Mouse (Mus musculus) cortical plate, adult 2 months (tissue): ENCODE results near the gene Sycp2. TPM values are rescaled to one million over a fixed set of nuclear protein-coding genes. Genes with fewer than 3 reads are reported as not detected.
A peak's percentile ranks its signal among the peaks of the same experiment; 100 is the strongest.

ENCODE experiments used
- H3K27ac ChIP-seq: fragments of 200-500 bp; 2 replicates; pipeline ENCODE4 v1.5.1; 2012; ENCODE audit warnings: low read length, control low read depth, inconsistent platforms; ENCODE audit not compliant: insufficient read depth
- H3K4me1 ChIP-seq: fragments of 200-500 bp; 2 replicates; pipeline ENCODE4 v1.6.1; 2011; ENCODE audit warnings: low read length; ENCODE audit not compliant: control insufficient read depth, insufficient read depth
- H3K4me3 ChIP-seq: fragments of 200-500 bp; 2 replicates; pipeline ENCODE4 v1.5.1; 2011; ENCODE audit warnings: mild to moderate bottlenecking, low read length, control low read depth; ENCODE audit not compliant: insufficient read depth
- CTCF ChIP-seq: fragments of 200-500 bp; IDR thresholded peaks from 2 replicates; pipeline ENCODE4 v1.5.1; 2011; ENCODE audit warnings: mild to moderate bottlenecking, control low read depth, low read length; ENCODE audit not compliant: insufficient read depth; ENCODE audit errors: extremely low read depth
- POLR2A ChIP-seq: fragments of 200-500 bp; IDR thresholded peaks from 2 replicates; pipeline ENCODE4 v1.6.1; 2011; ENCODE audit warnings: mild to moderate bottlenecking, low read length, control low read depth; ENCODE audit not compliant: insufficient read depth; ENCODE audit errors: extremely low read depth
- polyA plus RNA-seq: library from polyadenylated mRNA; depleted of rRNA; stranded (reverse); fragments of >200 nt; gene quantifications from 2 replicates; pipeline ENCODE4 v1.2.3, GENCODE M21; 2012; rRNA removed

Sycp2 gene
- polyA plus RNA-seq, 1 experiment: 0.90 TPM

GRCm38 (mm10) chr2:178313539-178313938 is 93.9 kb downstream of the Sycp2 start:
- TF ChIP-seq CTCF (no peak), POLR2A (no peak)
- Histone ChIP-seq H3K4me3 (no peak overlapping the region), H3K27ac (no peak overlapping the region), H3K4me1 (peaks cover 2% of the 10 kb centered on the region)

- Histone ChIP-seq H3K4me3 (no peak overlapping the region), H3K4me1 (peaks cover 19% of the 10 kb centered on the region), H3K27ac (peak overlapping the region; percentile 52)
- TF ChIP-seq POLR2A: no peak
- TF ChIP-seq CTCF: no peak
Observed at GRCm38 (mm10) chr2:178304669-178305068, 102.8 kb downstream of the Sycp2 start.

GRCm38 (mm10) chr2:178304188-178304529 is 103.3 kb downstream of the Sycp2 start:
- no peak overlapping the region for H3K4me3 ChIP-seq
- peaks cover 19% of the 10 kb centered on the region for H3K4me1 ChIP-seq
- TF ChIP-seq POLR2A (no peak), CTCF (no peak)
- H3K27ac ChIP-seq: peak overlapping the region; percentile 78; the same call in 1 of the 2 replicates

- Histone ChIP-seq H3K4me1 (peaks cover 21% of the 10 kb centered on the region), H3K4me3 (no peak overlapping the region), H3K27ac (no peak overlapping the region)
- no peak for TF ChIP-seq CTCF
- no peak for TF ChIP-seq POLR2A
Observed at GRCm38 (mm10) chr2:178303453-178304187, 103.9 kb downstream of the Sycp2 start.

Other genes starting within 250 kb of the Sycp2 start
- gene Ppp1r3d, start 6.8 kb upstream of the Sycp2 start, polyA plus RNA-seq: 5.6 and 6.3 TPM in 2 replicates
- 37.4 and 37.7 TPM in 2 replicates for gene Fam217b, start 6.8 kb upstream of the Sycp2 start, polyA plus RNA-seq
- gene Cdh26, start 22.8 kb upstream of the Sycp2 start, polyA plus RNA-seq: 0.23 TPM in 2 replicates